Mouse (Mus musculus): ENCODE measurements around the gene Mnt. TPM values are rescaled to one million over a fixed set of nuclear protein-coding genes. Genes with fewer than 3 reads are reported as not detected.
"Not testable (repeated sequence)": the region's sequence is repeated elsewhere in the genome, so short reads cannot be mapped to it uniquely, and the experiment has no call there.

Mnt gene
- 6.3 and 8.3 TPM in 2 replicates for total RNA-seq (2017)

DNA sequence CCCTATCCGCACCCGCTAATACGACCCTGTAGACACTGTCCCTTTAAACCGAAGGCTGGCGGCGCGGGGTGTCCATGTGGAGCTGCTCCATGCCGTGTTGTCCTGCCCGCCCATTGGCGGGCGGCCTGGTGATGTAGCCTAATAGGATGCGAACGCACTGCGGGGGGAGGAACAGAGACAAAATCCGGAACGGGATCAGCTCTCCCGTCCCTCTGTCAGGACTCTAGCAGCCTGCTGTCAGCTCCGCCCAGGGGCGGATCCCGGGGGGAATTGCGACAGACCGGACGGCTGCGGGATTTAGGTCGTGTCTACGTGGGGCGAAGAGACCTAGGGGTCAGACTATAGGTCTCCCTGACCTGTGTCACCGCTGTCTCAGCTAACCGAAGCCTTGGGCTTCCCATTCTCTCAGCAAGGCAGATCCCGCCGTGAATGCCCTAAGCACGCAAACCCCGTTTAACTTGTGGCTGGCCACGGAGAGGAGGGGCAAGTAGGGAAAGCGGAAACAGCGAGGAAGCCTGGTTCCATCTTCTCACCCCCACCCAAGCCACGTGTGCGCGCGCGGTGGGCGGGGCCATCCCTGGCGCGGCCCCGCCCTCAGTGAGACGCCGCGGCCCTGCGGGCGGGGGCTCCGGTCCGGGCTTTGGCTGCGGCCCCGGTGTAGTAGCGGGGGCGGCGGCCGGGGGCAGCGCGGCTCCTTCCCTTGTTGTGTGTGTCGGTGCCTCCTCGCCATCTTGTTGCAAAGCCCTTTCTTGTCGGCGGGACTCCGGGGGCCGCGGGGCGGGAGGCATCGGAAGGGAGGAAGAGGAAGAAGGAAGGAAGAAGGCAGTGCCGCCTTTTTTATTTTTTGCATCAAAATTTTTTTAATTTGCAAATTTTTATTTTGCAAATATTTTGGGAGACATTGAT is at the start of gene Mnt:
Mnt (plus strand) TSS at position 665 of the 906 bp plus-strand sequence.
- ATAC-seq (replicated peaks in 1 of 2; ENCODE audit: insufficient read depth in 1 of 2, low FRiP score in 2 of 2, low TSS enrichment in 1 of 2, low read depth in 1 of 2, poor library complexity in 2 of 2, severe bottlenecking in 2 of 2): peak; percentile 51 to 52

DNA sequence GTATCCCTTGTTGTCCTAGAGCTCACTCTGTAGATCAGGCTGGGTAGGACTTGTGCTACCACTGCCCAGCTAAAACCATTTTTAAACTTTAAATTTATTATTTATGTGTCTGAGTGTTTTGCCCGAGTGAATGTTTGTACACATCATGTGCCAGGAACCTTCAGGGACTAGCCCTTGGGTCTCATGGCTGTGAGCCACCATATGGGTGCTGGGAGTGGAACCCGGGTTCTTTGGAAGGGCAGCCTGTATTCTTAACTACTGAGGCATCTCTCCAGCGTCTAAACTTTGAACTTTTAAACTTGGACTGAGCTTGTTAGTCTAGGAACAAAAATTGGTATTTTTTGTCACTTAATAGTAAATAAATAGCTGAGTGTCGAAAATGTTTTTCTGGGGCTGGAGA is 37.8 kb upstream of the Mnt start:
- ATAC-seq (replicated peaks in 1 of 2; ENCODE audit: insufficient read depth in 1 of 2, low FRiP score in 2 of 2, low TSS enrichment in 1 of 2, low read depth in 1 of 2, poor library complexity in 2 of 2, severe bottlenecking in 2 of 2): no peak

DNA sequence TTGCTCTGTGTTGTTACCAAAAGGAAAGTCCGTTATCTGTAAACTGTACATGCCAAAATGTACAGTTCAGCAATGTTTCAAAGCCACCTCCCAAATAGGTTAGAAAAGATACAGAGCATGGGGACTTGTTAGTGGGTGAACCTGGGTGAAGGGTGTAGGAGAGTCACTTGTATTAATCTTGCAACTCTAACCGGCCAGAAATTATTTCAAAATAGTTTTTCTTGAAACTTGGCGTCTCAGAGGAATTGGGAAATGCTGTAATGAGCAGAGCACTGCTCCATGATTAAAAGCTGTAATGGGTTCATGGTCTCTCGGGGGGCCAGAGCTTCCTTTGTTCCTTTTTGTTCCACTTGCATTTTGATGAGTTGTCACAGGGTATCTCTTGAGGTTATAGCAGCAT is 30.1 kb upstream of the Mnt start:
- no peak for ATAC-seq (replicated peaks in 1 of 2; ENCODE audit: insufficient read depth in 1 of 2, low FRiP score in 2 of 2, low TSS enrichment in 1 of 2, low read depth in 1 of 2, poor library complexity in 2 of 2, severe bottlenecking in 2 of 2)

DNA sequence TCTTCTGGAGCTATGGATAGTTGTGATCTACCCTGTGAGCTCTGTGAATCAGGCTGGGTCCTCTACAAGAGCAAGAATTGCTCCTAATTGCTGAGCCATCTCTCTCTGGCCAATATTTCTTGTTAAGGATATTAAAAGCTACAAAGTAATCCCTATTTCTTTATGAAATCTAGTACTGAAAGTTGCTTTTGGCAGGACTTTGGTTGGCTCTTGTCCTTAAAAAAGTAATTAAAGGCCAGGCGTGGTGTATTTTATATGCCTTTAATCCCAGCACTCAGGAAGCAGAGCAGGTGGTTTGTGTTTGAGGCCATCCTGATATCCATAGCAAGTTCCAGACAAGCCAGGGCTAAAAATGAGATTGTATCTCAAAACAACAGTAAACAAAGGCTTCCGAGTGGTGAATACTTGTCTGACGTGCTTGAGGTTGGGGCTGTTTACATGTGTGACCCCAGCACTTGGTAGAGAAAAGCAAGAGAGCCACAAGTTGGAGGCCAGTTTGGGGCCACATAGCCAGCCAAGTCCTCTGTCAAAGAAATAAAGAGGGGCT is 26.6 kb upstream of the Mnt start:
- no peak for ATAC-seq (replicated peaks in 1 of 2; ENCODE audit: insufficient read depth in 1 of 2, low FRiP score in 2 of 2, low TSS enrichment in 1 of 2, low read depth in 1 of 2, poor library complexity in 2 of 2, severe bottlenecking in 2 of 2)

DNA sequence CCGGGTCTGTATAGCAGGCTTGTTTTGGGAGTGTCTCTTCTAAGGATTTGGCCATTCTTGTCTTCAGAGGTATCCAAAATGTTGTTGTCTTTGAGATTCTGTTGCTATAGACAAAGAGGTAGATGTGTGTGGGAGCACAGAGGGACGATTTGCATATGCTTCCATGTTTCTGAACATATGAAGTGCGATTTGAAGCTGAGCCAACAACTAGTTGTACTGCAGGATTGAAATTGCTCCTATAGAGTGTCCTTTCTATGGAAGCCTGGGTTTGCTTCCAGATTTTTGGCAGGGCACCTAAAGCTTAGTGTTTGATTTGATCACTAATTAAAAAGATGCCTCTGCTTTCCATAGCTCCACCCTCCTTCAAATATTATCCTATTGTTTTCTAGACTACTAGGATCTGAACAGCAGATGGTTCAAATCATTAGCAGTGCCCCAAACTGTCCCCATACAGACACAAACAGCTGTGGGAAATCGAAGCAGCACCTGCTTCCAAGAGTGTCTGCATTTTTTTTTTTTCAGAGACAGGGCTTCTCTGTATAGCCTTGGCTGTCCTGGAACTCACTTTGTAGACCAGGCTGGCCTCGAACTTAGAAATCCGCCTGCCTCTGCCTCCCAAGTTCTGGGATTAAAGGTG is 23.4 kb upstream of the Mnt start:
- no peak for ATAC-seq (replicated peaks in 1 of 2; ENCODE audit: insufficient read depth in 1 of 2, low FRiP score in 2 of 2, low TSS enrichment in 1 of 2, low read depth in 1 of 2, poor library complexity in 2 of 2, severe bottlenecking in 2 of 2)

DNA sequence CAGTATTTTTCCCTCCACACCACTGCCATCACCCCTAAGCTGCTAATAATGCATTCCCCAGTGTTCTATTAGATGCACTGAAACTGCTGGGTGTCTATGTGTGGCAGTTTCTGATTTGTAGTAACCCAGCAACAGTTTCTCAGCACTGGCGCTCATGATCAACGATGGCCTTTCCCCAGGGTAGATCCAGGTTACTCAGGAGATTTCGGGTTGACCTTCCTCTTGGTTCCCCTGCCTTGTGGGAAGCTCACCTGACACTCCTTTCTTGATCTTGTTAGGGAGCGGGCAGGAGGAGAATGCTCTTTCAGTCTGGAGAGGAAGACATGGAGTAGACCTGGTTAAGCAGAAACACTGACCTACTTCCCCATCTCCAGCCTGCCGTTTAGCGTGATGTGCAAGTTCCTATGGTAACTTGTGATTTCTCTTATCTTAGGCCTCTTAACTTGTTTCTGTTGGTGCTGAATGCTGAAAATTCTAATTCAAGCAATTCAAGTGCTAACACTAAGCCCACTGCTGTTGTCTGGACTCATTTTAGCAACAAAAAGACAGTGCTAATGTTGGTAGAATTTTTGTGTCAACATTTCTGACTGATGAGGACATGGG is 22.4 kb upstream of the Mnt start:
- ATAC-seq (replicated peaks in 1 of 2; ENCODE audit: insufficient read depth in 1 of 2, low FRiP score in 2 of 2, low TSS enrichment in 1 of 2, low read depth in 1 of 2, poor library complexity in 2 of 2, severe bottlenecking in 2 of 2): no peak

DNA sequence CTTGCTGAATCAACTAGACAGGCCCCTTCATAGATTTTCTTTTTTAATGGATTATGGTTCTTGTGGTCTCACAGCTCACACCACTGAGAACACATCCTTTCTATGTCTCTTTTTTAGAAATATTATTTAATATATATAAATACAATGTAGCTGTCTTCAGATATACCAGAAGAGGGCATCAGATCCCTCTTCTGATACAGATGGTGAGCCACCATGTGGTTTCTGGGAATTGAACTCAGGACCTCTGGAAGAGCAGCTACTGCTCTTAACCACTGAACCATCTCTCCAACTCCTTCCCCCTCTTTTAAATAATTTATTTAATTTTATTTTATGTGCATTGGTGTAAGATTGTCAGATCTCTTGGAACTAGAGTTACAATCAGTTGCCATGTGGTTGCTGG is 20.6 kb upstream of the Mnt start:
- ATAC-seq (replicated peaks in 1 of 2; ENCODE audit: insufficient read depth in 1 of 2, low FRiP score in 2 of 2, low TSS enrichment in 1 of 2, low read depth in 1 of 2, poor library complexity in 2 of 2, severe bottlenecking in 2 of 2): no peak

DNA sequence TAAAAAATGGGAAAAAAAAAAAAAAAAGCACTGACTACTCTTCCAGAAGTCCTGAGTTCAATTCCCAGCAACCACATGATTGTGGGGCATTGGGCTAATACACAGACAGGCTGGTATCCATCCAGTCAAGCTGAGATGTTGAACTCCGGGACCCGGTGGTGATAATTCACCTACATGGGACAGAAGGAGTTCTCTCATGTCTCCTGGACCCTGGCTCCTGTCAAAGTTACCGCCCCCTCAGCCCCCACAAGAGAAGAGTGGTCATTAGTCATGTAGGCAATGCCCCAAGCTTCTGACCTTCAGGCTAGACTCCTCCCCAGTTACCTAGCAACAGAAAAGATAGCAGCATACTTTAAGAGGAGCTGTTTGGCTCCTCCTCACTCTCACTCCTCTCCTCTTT is 19.7 kb upstream of the Mnt start:
- not testable (repeated sequence) for ATAC-seq (replicated peaks in 1 of 2; ENCODE audit: insufficient read depth in 1 of 2, low FRiP score in 2 of 2, low TSS enrichment in 1 of 2, low read depth in 1 of 2, poor library complexity in 2 of 2, severe bottlenecking in 2 of 2)

DNA sequence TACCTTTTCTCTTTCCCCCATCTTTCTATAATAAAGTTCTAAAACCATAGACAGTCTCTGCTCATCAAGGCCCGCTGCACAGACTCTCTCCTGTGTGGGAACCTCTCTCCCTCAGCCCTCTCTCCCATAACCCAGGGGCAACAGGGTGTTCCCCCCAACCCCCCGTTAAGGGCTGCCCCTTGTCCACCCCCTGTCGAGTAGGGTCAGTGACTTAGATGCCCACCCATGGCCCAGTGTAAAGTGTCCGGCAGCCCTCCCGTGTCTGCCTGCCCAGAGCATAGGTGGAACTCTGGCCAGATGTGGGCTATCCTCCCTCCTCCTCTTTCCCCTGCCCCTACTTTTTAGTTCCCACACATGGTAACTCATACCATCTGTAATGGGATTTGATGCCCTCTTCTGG is 19.2 kb upstream of the Mnt start:
- no peak for ATAC-seq (replicated peaks in 1 of 2; ENCODE audit: insufficient read depth in 1 of 2, low FRiP score in 2 of 2, low TSS enrichment in 1 of 2, low read depth in 1 of 2, poor library complexity in 2 of 2, severe bottlenecking in 2 of 2)

DNA sequence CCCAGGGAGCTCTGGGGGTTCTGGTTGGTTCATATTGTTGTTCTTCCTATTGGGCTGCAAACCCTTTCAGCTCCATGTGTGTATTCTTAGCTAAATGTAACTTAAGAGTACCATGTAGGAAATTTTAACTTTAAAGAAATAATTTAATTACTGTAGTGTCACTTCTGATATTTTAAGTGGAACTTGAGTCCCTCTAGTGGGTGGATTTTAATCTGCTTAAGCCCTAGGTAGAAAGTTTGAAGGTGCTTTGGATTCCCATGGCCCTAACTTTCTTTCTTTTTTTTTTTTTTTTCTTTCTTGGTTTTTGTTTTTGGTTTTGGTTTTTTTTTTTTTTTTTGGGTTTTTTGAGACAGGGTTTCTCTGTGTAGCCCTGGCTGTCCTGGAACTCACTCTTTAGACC is 14.9 kb upstream of the Mnt start:
- no peak for ATAC-seq (replicated peaks in 1 of 2; ENCODE audit: insufficient read depth in 1 of 2, low FRiP score in 2 of 2, low TSS enrichment in 1 of 2, low read depth in 1 of 2, poor library complexity in 2 of 2, severe bottlenecking in 2 of 2)

DNA sequence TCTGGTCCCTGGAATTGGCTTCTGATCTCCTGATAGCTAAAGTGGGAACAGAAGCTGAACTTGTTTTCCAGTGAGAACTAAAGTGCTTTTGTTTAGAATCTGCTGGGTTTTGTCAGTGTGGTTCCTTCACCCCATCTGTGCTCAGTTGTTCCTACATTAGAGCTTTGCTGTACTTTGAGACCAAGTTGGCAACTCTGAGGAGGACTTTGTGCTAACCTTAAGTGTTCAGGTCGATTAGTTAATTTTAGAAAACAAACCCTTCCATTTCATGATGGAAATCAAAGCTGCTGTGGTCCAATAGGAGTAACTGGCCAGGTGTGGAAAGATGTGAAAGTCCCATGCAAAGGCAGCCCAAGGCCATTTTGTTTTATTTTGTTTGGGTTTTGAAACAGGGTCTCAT is 9.8 kb upstream of the Mnt start:
- ATAC-seq (replicated peaks in 1 of 2; ENCODE audit: insufficient read depth in 1 of 2, low FRiP score in 2 of 2, low TSS enrichment in 1 of 2, low read depth in 1 of 2, poor library complexity in 2 of 2, severe bottlenecking in 2 of 2): no peak

DNA sequence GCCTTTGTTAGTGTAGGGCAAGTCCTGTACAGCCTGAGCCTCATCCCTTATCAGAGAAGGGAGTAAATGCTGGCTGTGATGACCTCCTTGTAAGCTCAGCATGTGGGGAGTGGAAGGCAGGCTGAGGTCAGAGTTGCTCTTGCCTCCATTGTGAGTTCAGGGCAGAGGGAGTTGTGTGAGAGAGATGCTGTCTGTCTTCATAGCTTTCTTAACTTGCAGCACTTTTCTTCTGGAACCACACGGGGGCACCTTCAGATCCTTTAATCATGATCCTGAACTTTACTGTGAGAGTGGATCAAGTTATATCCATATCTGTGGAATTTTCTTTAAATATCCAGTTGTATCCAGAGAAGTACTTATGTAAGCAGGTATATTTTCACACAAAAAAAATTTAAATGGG is 9.3 kb upstream of the Mnt start:
- ATAC-seq (replicated peaks in 1 of 2; ENCODE audit: insufficient read depth in 1 of 2, low FRiP score in 2 of 2, low TSS enrichment in 1 of 2, low read depth in 1 of 2, poor library complexity in 2 of 2, severe bottlenecking in 2 of 2): no peak

DNA sequence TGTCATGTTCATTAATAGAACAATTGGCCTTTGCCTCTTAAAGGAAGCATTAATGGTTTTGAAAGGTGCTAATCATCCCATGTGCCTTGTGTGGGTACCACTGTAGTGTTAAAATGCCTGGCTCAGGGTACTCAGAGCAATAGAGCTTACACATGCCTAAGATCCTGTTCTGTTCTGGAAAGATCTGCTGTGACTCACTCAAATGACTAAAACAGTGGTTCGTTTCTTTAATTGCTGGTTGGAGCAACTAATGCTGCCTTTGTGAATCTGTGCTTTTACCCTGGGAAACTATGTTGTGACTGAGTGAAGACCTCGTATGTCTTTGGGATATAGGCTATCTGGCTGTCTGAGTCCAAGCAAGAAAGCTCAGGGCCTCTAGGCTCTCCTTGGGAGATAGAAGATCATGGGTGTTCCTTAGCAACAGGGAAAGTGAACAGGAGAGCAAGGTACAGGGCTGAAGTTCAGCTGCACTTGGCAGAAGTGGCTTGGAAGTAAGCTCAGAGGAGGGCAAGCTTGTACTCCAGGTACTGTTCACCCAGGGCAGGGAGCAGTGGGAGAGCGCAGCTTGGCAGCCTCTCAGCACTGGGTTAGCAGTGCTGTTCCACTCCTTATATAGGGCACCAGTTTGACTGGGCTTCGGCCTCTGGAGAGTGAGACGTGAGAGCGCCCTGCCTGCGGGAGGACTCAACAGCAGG is 7.8 kb upstream of the Mnt start:
- no peak for ATAC-seq (replicated peaks in 1 of 2; ENCODE audit: insufficient read depth in 1 of 2, low FRiP score in 2 of 2, low TSS enrichment in 1 of 2, low read depth in 1 of 2, poor library complexity in 2 of 2, severe bottlenecking in 2 of 2)

DNA sequence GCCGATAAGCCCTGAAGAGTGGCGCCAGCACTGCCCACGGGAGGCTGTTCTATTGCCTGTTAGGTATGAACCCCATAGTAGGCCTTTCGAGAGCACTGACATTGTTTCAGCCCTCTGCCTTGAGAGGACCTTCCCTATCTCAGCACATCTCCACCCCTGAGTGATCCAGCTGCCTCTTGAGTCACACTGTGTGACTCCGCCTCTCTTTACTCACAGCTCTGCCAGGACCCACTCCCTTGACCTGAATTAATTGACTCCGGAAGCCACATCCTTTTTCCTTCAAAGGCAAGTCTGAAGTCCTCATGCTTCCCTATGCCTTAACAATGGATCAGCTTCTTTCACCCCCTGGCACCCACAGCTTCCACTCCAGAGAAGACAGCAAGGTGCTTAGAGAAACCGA is 4.6 kb upstream of the Mnt start:
- ATAC-seq (replicated peaks in 1 of 2; ENCODE audit: insufficient read depth in 1 of 2, low FRiP score in 2 of 2, low TSS enrichment in 1 of 2, low read depth in 1 of 2, poor library complexity in 2 of 2, severe bottlenecking in 2 of 2): no peak

DNA sequence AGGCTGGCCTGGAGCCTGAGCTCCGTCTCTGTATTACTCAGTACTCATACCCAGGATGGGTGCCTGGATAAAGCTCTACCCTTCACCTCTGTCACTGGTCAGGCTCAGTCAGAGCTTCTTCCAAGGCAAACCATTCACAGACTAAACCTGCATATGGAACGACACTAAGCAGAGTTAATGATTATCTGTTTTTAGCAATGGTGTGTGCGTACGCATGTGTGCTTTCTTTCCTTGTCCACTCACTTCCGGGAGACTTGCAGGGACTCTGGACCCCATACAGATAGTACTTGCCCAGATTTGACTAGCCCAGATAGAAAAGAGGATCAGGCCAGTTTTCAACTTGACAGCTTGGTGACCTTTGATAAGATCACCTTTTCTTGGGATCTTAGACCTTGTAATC is 4.0 kb upstream of the Mnt start:
- no peak for ATAC-seq (replicated peaks in 1 of 2; ENCODE audit: insufficient read depth in 1 of 2, low FRiP score in 2 of 2, low TSS enrichment in 1 of 2, low read depth in 1 of 2, poor library complexity in 2 of 2, severe bottlenecking in 2 of 2)

DNA sequence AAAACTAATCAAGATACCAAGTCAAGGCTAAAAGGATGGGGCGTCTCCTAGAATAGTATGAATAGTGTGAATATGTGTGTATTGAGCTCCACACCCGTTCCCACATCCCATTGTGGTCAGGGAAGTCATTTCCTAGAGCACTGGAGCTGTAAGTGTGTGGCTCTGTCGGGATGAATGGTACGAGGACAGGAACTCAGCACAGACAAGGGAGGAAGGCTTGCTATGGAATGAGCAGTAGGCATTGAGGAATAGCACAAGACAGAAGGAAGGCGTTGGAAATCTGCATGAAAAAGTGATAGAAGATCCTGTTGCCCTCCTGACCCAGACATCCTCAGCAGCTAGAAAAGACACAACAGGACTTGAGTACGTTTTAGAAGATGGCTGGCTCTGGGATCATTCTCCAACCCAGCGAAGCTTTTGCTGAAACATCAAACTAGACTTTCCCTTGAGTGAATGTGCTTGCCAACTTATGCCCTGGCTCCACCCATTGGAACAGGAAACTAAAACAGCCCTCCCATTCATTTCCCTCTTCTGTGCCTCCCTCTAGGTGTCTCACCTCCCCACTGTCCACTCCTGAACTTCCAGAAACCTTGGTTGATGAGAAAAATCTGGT is 2.8 kb upstream of the Mnt start:
- ATAC-seq (replicated peaks in 1 of 2; ENCODE audit: insufficient read depth in 1 of 2, low FRiP score in 2 of 2, low TSS enrichment in 1 of 2, low read depth in 1 of 2, poor library complexity in 2 of 2, severe bottlenecking in 2 of 2): no peak

DNA sequence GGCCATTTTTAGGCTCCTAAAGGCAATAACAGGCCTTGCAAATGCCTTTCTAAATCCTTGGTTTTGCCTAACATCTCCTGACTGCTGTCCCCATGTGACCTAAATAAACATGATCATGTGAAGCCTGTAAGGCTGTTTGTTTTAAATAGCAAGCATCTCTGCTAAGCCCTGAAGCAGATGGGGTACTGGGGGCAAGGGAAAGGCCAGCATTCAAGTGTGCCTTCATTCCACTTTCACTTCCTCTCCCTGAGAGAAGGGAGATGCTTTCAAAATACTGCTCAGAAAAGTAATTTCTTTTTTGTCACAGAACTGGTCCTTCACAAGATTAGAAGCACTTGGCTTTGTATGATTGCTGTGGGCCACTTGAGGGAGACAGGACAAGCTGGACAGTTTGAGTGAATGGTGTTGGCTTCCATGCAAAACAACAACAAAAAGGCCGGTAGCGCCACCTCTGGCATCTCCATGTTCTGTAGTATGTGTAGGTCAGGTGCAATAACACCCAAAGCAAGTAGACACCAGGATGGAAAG is 2.3 kb upstream of the Mnt start:
- ATAC-seq (replicated peaks in 1 of 2; ENCODE audit: insufficient read depth in 1 of 2, low FRiP score in 2 of 2, low TSS enrichment in 1 of 2, low read depth in 1 of 2, poor library complexity in 2 of 2, severe bottlenecking in 2 of 2): no peak
